Mouse (Mus musculus) left cerebral cortex, postnatal 25 days (tissue): ENCODE measurements around the gene Hist1h3g. TPM values are rescaled to one million over a fixed set of nuclear protein-coding genes. Genes with fewer than 3 reads are reported as not detected.

Experiments used
- microRNA-seq, 2 experiments: library from miRNA; unstranded; fragments of <30 nt; microRNA quantifications; one replicate each; pipeline ENCODE4 v1.2.0; 2022
- total RNA-seq, 2 experiments: library from RNA; stranded (reverse); gene quantifications; 2 replicates each; pipeline ENCODE4 v1.2.3; 2021

Hist1h3g gene
- total RNA-seq, 2 experiments from 2014 or later, result 3.1 to 4.6 TPM

Small RNAs within 50 kb of the gene (microRNA-seq; reads per million reads assigned to microRNA genes)
- gene Gm44297, result 0 reads per million in 2 experiments
- 0 reads per million in 2 experiments for gene Gm44359
- 0 reads per million in 2 experiments for gene Gm44394
- gene n-TStga1, result 0.25 to 1.0 reads per million in 2 experiments

Other genes with a start within 250 kb of the Hist1h3g start
- 10 to 100 TPM; 35.1 to 36.5 TPM for gene Zfp322a, start 166.2 kb upstream of the Hist1h3g start, total RNA-seq
- gene Abt1, start 111.6 kb upstream of the Hist1h3g start, total RNA-seq, result 1 to 10 TPM; 8.3 to 8.9 TPM
- not detected for gene Btn1a1, start 69.5 kb upstream of the Hist1h3g start, total RNA-seq
- 1 to 10 TPM; 1.1 to 1.3 TPM for gene Btn2a2, start 46.6 kb upstream of the Hist1h3g start, total RNA-seq
- 100 to 1,000 TPM; 300 to 349 TPM for gene Hist1h4h, start 4.4 kb upstream of the Hist1h3g start, total RNA-seq
- 1 to 10 TPM; 1.6 to 3.9 TPM for gene Hist1h2af, start 1.5 kb upstream of the Hist1h3g start, total RNA-seq
- gene Hist1h2bh, start 8.0 kb downstream of the Hist1h3g start, total RNA-seq, result under 1 TPM; 0.57 to 0.87 TPM
- 10 to 100 TPM; 16.0 to 17.8 TPM for gene Hist1h3f, start 8.6 kb downstream of the Hist1h3g start, total RNA-seq
- gene Hist1h4f, start 16.2 kb downstream of the Hist1h3g start, total RNA-seq, result 100 to 1,000 TPM; 160 to 188 TPM
- gene Hist1h1d, start 17.8 kb downstream of the Hist1h3g start, total RNA-seq, result 1 to 10 TPM; 3.6 to 5.7 TPM
- gene Hist1h3e, start 26.9 kb downstream of the Hist1h3g start, total RNA-seq, result 10 to 100 TPM; 41.7 to 46.6 TPM
- 1 to 10 TPM; 5.0 to 6.6 TPM for gene Hist1h2ae, start 35.8 kb downstream of the Hist1h3g start, total RNA-seq
- 10 to 100 TPM; 82.4 to 88.3 TPM for gene Hist1h2bg, start 36.0 kb downstream of the Hist1h3g start, total RNA-seq
- gene Hist1h2bf, start 38.8 kb downstream of the Hist1h3g start, total RNA-seq, result 10 to 100 TPM; 25.7 to 29.4 TPM
- 1 to 10 TPM; 9.0 to 9.1 TPM for gene Hist1h2ad, start 39.0 kb downstream of the Hist1h3g start, total RNA-seq
- 10 to 100 TPM in 1 of 2 experiments, 1 to 10 TPM in 1; 7.2 to 10.5 TPM for gene Hist1h3d, start 40.3 kb downstream of the Hist1h3g start, total RNA-seq
- 100 to 1,000 TPM; 121 to 160 TPM for gene Hist1h4d, start 46.2 kb downstream of the Hist1h3g start, total RNA-seq
- gene Hist1h2be, start 85.7 kb downstream of the Hist1h3g start, total RNA-seq, result 1 to 10 TPM; 7.4 to 7.7 TPM
- 10 to 100 TPM; 53.2 to 67.9 TPM for gene Hist1h1e, start 87.1 kb downstream of the Hist1h3g start, total RNA-seq
- gene Hist1h2ac, start 148.5 kb downstream of the Hist1h3g start, total RNA-seq, result 1 to 10 TPM; 2.1 to 2.4 TPM
- gene Hist1h2bc, start 148.8 kb downstream of the Hist1h3g start, total RNA-seq, result 10 to 100 TPM; 32.7 to 35.0 TPM
- not detected for gene Hist1h1t, start 160.4 kb downstream of the Hist1h3g start, total RNA-seq
- gene Hist1h4c, start 163.0 kb downstream of the Hist1h3g start, total RNA-seq, result 100 to 1,000 TPM in 1 of 2 experiments, 10 to 100 TPM in 1; 94.8 to 129 TPM
- 1 to 10 TPM; 3.1 to 3.7 TPM for gene Hfe, start 175.4 kb downstream of the Hist1h3g start, total RNA-seq
- 10 to 100 TPM; 51.7 to 71.1 TPM for gene Hist1h1c, start 203.4 kb downstream of the Hist1h3g start, total RNA-seq
- 1 to 10 TPM; 1.9 to 2.6 TPM for gene Hist1h3c, start 210.2 kb downstream of the Hist1h3g start, total RNA-seq
- gene Hist1h2bb, start 211.3 kb downstream of the Hist1h3g start, total RNA-seq, result 10 to 100 TPM; 17.5 to 23.2 TPM
- gene Hist1h2ab, start 215.7 kb downstream of the Hist1h3g start, total RNA-seq, result 10 to 100 TPM; 27.5 to 31.4 TPM
- gene Hist1h3b, start 216.8 kb downstream of the Hist1h3g start, total RNA-seq, result 10 to 100 TPM in 1 of 2 experiments, 1 to 10 TPM in 1; 9.3 to 14.5 TPM
- 10 to 100 TPM; 87.5 to 89.8 TPM for gene Hist1h4b, start 221.6 kb downstream of the Hist1h3g start, total RNA-seq
- 10 to 100 TPM; 47.0 to 58.8 TPM for gene Hist1h4a, start 225.8 kb downstream of the Hist1h3g start, total RNA-seq
- 10 to 100 TPM; 35.9 to 40.0 TPM for gene Hist1h3a, start 227.0 kb downstream of the Hist1h3g start, total RNA-seq
- gene Hist1h1a, start 228.2 kb downstream of the Hist1h3g start, total RNA-seq, result 10 to 100 TPM; 18.2 to 29.1 TPM
- gene Trim38, start 234.5 kb downstream of the Hist1h3g start, total RNA-seq, result not detected